In genomic region chr10:54337234-54337633, GRCm38 (mm10) we compare ENCODE assay signal across 19 mouse cellular contexts.
"Had no signal": no experiment of that assay in that cellular context is flagged by ENCODE, and none has a peak within 500 bp of the region (broad histone marks: within the 10 kb centered on the region; RNA-seq: fewer than 3 reads in every experiment).

No protein-coding gene starts in this region.

- H3K27ac ChIP-seq: lung, embryonic 15.5 days; macrophage; midbrain, embryonic 13.5 days; neural tube, embryonic 13.5 days; neural tube, embryonic 15.5 days; stomach, embryonic 15.5 days; stomach, postnatal 0 days had no signal

- DNase-seq: liver, postnatal 0 days; lung, adult 2 months; lung, postnatal 14 days; lung, postnatal 36 days; retina, postnatal 1 day; right cerebral cortex, adult 18-20 months; right cerebral cortex, postnatal 25 days; right cerebral cortex, postnatal 4 days; thymus, adult 2 months; thymus, postnatal 25 days; thymus, postnatal 4 days had no signal

- H3K4me3 ChIP-seq: lung, embryonic 15.5 days; megakaryocyte, embryonic 14.5 days; midbrain, embryonic 13.5 days; neural tube, embryonic 13.5 days; neural tube, embryonic 15.5 days; stomach, embryonic 15.5 days had no signal
